Mouse (Mus musculus) neural tube, embryonic 13.5 days (tissue): ENCODE data around the gene Ncor2. TPM values are rescaled to one million over a fixed set of nuclear protein-coding genes. Genes with fewer than 3 reads are reported as not detected.
A peak's percentile ranks its signal among the peaks of the same experiment; 100 is the strongest.

ENCODE experiments used
- ATAC-seq: fragments of 200-750 bp; cut with Nextera tagmentation; 2 replicates; pipeline ENCODE4 v1.8.0; 2017; ENCODE audit warnings: low read depth, mild to moderate bottlenecking, moderate TSS enrichment, moderate library complexity
- H3K27ac ChIP-seq: fragments of 300-500 bp; sonication (generic); replicated peaks from 2 replicates; pipeline ENCODE4 v1.5.1; 2015; ENCODE audit warnings: moderate library complexity, mild to moderate bottlenecking, inconsistent platforms
- H3K27me3 ChIP-seq: fragments of 300-500 bp; sonication (generic); 2 replicates; pipeline ENCODE4 v1.6.1; 2015; ENCODE audit warnings: mild to moderate bottlenecking, inconsistent platforms
- H3K36me3 ChIP-seq: fragments of 300-500 bp; sonication (generic); 2 replicates; pipeline ENCODE4 v1.6.1; 2015; ENCODE audit warnings: mild to moderate bottlenecking, inconsistent platforms
- H3K4me1 ChIP-seq: fragments of 300-500 bp; sonication (generic); replicated peaks from 2 replicates; pipeline ENCODE4 v1.6.1; 2015; ENCODE audit warnings: inconsistent platforms
- H3K4me2 ChIP-seq: fragments of 300-500 bp; sonication (generic); 2 replicates; pipeline ENCODE4 v1.6.1; 2015; ENCODE audit warnings: inconsistent platforms, mild to moderate bottlenecking, moderate library complexity
- H3K4me3 ChIP-seq: fragments of 300-500 bp; sonication (generic); 2 replicates; pipeline ENCODE4 v1.5.1; 2015; ENCODE audit warnings: mild to moderate bottlenecking, inconsistent platforms
- H3K9ac ChIP-seq: fragments of 300-500 bp; sonication (generic); 2 replicates; pipeline ENCODE4 v1.6.1; 2015; ENCODE audit warnings: moderate library complexity, mild to moderate bottlenecking, inconsistent platforms
- H3K9me3 ChIP-seq: fragments of 300-500 bp; sonication (generic); 2 replicates; pipeline ENCODE4 v1.6.1; 2016; ENCODE audit warnings: inconsistent platforms
- WGBS: fragments of 180-500 bp; shearing (Covaris S2); methylation state at CpG from one replicate; pipeline ENCODE4 v1.1.7; 2015; 5-methylcytosine and 5-hydroxymethylcytosine counted together
- polyA plus RNA-seq: library from polyadenylated mRNA; unstranded; fragments of >200 nt; fragmentation: Nextera tagmentation; extraction: Ambion mirVana; gene quantifications from 2 replicates; pipeline ENCODE4 v1.2.1, GENCODE M21; 2015

Ncor2 gene
- polyA plus RNA-seq, 1 experiment from 2014 or later, result 29.2 TPM

- 71% methylated on average over 4 of the region's 4 CpGs for WGBS
- no peak overlapping the region for H3K27ac ChIP-seq
- H3K4me2 ChIP-seq, result no peak overlapping the region
- H3K9ac ChIP-seq, result no peak overlapping the region
- H3K4me3 ChIP-seq, result no peak overlapping the region
- ATAC-seq, result no peak
- H3K27me3 ChIP-seq, result no peaks in the 10 kb centered on the region
- peaks cover 80% of the 10 kb centered on the region for H3K4me1 ChIP-seq
- H3K9me3 ChIP-seq, result no peaks in the 10 kb centered on the region
- peaks cover 52% of the 10 kb centered on the region for H3K36me3 ChIP-seq
Measured at GRCm38 (mm10) chr5:125073335-125073734, 105.7 kb downstream of the Ncor2 start.

DNA sequence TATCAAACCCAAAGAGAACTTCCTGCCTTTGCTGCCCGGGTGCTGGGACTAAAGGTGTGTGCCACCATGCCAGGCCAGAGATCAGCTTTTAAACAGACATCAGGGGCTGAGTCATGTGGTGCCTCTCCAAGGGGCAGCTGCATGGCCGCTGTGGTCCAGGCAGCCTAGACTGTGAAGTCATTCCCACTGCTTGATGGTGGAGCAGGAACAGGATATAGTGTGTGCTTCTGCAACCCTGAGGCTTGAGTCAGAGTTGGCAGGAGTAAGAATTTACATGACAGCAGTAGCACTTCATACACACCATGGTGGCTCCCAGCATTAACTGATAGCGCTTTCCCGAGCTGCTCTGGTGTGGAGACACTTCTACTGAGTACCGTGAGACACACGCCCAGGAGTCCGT lies 106.6 kb downstream of the Ncor2 start:
- Histone ChIP-seq H3K27ac (peak overlapping the region; percentile 42), H3K36me3 (peaks cover 46% of the 10 kb centered on the region), H3K9ac (no peak overlapping the region), H3K4me3 (no peak overlapping the region), H3K4me2 (no peak overlapping the region), H3K27me3 (no peaks in the 10 kb centered on the region), H3K4me1 (peaks cover 85% of the 10 kb centered on the region), H3K9me3 (no peaks in the 10 kb centered on the region)
- no peak for ATAC-seq
- WGBS, result 87% methylated on average over 7 of the region's 7 CpGs

GRCm38 (mm10) chr5:125071919-125072318 lies 107.1 kb downstream of the Ncor2 start:
- Histone ChIP-seq H3K9ac (no peak overlapping the region), H3K36me3 (peaks cover 45% of the 10 kb centered on the region), H3K4me1 (peaks cover 90% of the 10 kb centered on the region), H3K4me2 (no peak overlapping the region), H3K27me3 (no peaks in the 10 kb centered on the region), H3K9me3 (no peaks in the 10 kb centered on the region), H3K4me3 (no peak overlapping the region), H3K27ac (peak overlapping the region; percentile 42)
- WGBS, result 80% methylated on average over 4 of the region's 4 CpGs
- no peak for ATAC-seq

DNA sequence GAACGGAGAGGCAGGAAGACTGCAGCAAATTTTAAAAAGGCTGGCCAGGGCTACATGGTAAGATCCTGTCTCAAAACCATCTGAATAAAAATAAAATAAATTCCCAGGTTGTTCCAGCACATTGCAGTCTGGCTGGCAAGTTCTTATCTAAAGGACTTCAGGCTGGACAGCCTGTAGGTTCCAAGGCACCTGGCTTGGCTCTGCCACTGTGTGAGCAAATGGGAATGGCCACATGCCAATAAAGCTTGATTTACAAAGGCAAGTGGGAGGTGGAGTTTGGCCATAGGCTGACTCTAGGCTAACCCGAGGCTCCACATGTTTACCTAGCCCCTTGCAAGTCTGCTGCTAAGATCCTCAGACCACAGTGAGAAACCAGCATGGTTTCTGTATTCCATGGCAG lies 108.6 kb downstream of the Ncor2 start:
- Histone ChIP-seq H3K4me2 (0 out of 2 replicates have a peak overlapping the region, but pooled peaks have one; percentile 0), H3K27ac (peak overlapping the region; percentile 96), H3K9ac (peak overlapping the region; percentile 66), H3K4me3 (no peak overlapping the region), H3K9me3 (no peaks in the 10 kb centered on the region), H3K36me3 (peaks cover 51% of the 10 kb centered on the region), H3K4me1 (peaks cover 86% of the 10 kb centered on the region), H3K27me3 (no peaks in the 10 kb centered on the region)
- no peak for ATAC-seq
- WGBS, result 50% methylated on average over 2 of the region's 2 CpGs

DNA sequence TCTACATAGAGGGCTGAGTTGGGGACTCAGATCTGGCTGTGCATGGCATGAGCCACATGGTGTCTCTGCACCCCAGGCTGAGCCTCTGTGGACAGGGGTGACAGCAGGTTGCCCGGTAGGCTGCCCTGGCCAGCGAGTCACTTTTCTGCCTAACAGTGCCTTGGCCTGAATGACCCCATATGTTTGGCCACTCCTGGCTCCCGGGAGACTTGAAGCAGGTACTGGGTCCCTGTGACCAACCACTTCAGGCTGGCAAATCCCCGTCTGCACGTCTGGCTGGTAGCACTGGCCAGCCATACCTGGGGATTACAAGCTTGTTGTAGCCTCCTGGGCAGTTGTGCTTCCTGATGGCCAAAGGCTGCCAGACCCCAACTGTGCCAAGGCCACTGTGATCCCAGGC lies 109.1 kb downstream of the Ncor2 start:
- H3K9ac ChIP-seq, result peak overlapping the region; percentile 66
- 65% methylated on average over 5 of the region's 5 CpGs for WGBS
- ATAC-seq, result no peak
- no peaks in the 10 kb centered on the region for H3K9me3 ChIP-seq
- H3K36me3 ChIP-seq, result peaks cover 52% of the 10 kb centered on the region
- 0 out of 2 replicates have a peak overlapping the region, but pooled peaks have one; percentile 0 for H3K4me2 ChIP-seq
- peaks cover 83% of the 10 kb centered on the region for H3K4me1 ChIP-seq
- no peaks in the 10 kb centered on the region for H3K27me3 ChIP-seq
- peak overlapping the region; percentile 96 for H3K27ac ChIP-seq
- no peak overlapping the region for H3K4me3 ChIP-seq

DNA sequence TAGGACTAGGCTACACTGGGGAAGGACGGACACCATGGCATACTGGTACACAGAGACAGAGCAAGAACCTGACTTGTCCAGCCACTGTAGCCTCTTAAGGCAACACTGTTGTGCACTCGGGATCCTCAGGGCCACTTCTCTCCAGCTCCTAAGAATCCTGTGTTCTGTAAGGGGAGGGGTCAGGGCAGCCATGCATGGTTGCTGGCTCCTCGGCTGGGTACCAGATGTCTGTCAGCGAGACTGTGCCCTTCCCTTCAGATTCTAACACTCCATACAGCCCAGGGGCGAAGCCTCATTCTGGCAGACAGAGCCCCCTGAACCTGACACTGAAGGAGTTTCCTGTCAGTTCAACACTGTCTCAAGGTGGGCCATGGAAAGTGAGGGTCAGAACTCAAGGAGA lies 109.6 kb downstream of the Ncor2 start:
- H3K27me3 ChIP-seq, result no peaks in the 10 kb centered on the region
- no peak for ATAC-seq

DNA sequence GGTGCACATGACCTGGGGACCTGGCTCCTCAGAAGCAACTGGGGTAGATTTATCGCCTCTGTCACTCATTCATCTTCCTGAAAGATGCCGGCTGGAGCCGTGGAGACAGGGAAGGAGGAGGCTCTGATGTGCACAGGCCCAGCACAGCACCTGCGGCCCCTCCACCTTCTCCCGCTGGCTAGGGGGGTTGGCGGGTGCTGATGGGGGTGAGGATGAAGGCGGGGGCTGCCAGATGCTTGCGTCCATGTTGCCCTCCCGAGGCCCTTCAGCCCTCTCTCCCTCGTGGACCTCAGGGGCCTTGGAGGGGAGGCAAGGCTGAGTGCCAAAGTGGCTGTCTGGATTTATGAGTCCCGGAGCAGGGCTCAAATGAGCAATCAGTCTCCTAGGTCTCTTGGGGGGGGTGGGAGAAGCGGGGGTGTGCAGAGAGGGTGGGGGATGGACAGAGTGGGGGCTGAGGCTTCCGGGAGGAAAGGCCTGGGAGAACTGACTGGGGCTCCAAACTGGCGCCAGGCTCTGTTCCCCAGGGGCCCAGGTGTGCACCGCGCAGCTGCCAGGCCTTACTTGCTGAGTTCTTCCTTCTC lies 110.6 kb downstream of the Ncor2 start:
- WGBS, result 15% methylated on average over 16 of the region's 16 CpGs
- H3K27me3 ChIP-seq, result no peaks in the 10 kb centered on the region
- ATAC-seq, result peak; percentile 85
- H3K9ac ChIP-seq, result peak overlapping the region; percentile 66
- peaks cover 64% of the 10 kb centered on the region for H3K36me3 ChIP-seq
- H3K4me1 ChIP-seq, result peaks cover 79% of the 10 kb centered on the region
- peak overlapping the region; percentile 96 for H3K27ac ChIP-seq
- peak overlapping the region; percentile 26 for H3K4me2 ChIP-seq
- no peaks in the 10 kb centered on the region for H3K9me3 ChIP-seq
- H3K4me3 ChIP-seq, result no peak overlapping the region

More for the DNA sequence above, 109.6 kb downstream of the Ncor2 start:
- Histone ChIP-seq H3K36me3 (peaks cover 57% of the 10 kb centered on the region), H3K4me3 (no peak overlapping the region), H3K9ac (peak overlapping the region; percentile 66), H3K4me1 (peaks cover 79% of the 10 kb centered on the region), H3K4me2 (peak overlapping the region; percentile 26; the same call in 1 of the 2 replicates), H3K27ac (peak overlapping the region; percentile 96), H3K9me3 (no peaks in the 10 kb centered on the region)
- 38% methylated on average over 5 of the region's 5 CpGs for WGBS

DNA sequence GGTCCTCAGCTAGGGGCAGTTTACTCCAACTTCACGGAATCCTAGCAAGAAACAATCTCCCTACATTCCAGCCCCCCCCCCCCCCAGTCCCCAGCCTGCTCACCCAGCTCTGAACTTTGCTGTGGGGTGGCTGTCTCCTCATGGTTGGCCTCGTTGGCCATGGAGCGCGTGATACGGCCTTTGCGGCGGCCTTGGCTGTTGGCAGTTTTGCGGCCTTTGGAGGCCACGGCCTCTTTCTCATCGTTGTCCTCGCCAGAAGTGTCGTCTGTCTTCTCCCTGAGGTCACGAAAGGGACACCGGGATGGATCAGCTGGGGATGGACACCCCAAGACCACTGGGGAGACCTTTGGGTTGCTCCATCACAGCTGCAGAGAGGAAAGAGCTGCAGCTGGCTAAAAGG lies 111.3 kb downstream of the Ncor2 start:
- ATAC-seq, result no peak

DNA sequence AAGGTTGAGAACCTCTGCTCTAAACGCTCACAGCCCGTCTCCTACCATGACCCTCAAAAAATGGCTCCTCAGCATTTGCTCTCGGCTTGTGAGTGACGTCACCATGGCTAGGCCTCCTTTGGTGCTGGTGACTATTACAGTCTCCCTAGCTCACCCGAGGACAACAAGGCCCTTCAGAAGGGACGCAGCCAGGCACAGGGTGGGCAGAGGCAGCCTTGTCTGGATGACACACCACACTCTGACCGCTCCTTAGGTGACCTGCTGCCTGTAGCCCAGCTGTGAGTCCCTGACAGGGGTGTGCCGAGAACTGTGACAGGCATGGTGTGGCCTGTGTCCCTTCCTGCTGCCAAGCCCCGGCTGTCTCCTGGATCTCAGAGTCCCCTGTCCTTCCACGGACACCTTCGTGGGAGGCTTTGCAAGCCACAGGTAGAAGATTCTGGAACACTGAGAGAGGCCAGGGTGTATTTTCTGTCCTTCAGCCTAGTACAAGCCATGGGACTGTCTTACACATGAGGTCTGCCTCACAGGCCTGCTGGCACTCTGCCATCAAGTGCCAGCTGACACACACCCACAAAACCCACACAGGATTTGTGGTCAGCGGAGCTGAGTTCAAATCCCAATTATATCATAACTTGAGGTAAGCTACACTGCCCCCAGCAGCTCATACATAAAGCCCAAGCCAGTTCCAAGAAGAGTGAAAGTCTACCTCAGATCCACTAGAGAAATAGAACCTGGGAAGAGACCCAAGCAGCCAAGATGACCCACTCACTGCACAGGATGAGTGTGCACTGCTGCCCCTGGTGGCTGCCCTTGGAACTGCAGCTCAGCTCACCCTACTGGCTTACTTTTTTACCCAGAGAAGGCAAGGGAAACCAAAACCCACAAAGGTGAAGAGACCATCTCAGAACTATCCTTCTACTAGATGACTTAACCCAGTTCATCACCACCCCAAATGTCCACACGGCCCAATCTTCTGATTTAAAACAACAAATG lies 112.2 kb downstream of the Ncor2 start:
- peaks cover 79% of the 10 kb centered on the region for H3K4me1 ChIP-seq
- ATAC-seq, result no peak

More for the DNA sequence above, 111.3 kb downstream of the Ncor2 start:
- no peak overlapping the region for H3K4me2 ChIP-seq
- H3K27me3 ChIP-seq, result no peaks in the 10 kb centered on the region
- H3K9ac ChIP-seq, result 0 out of 2 replicates have a peak overlapping the region, but pooled peaks have one; percentile 66
- H3K36me3 ChIP-seq, result peaks cover 58% of the 10 kb centered on the region
- H3K9me3 ChIP-seq, result no peaks in the 10 kb centered on the region
- H3K27ac ChIP-seq, result peak overlapping the region; percentile 96
- no peak overlapping the region for H3K4me3 ChIP-seq
- WGBS, result 54% methylated on average over 14 of the region's 14 CpGs
- peaks cover 81% of the 10 kb centered on the region for H3K4me1 ChIP-seq

DNA sequence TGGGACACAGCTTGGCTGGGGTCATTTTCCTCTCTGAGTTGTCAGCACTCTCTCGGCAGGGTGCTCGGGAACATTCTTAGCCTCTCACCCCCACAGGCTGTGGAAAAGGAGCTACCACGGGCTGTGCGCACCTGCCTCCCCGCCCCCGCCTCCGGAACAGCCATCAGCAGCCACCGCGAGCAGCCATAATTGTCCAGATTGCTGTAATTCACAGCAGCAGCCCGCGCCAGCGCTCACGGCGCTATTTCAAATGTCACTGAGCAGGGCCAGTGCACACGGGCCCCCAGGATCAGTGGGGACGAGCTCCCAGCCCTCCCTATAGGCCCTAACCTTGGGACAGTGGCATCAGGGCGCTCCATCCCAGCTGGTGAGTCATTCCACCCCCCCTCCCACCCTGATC lies 116.0 kb downstream of the Ncor2 start:
- H3K9ac ChIP-seq, result peak overlapping the region; percentile 52
- no peak overlapping the region for H3K4me3 ChIP-seq
- no peaks in the 10 kb centered on the region for H3K9me3 ChIP-seq
- ATAC-seq, result peak; percentile 28
- peak overlapping the region; percentile 88 for H3K27ac ChIP-seq
- peaks cover 44% of the 10 kb centered on the region for H3K36me3 ChIP-seq
- H3K4me1 ChIP-seq, result peaks cover 77% of the 10 kb centered on the region
- H3K4me2 ChIP-seq, result peak overlapping the region; percentile 22
- WGBS, result 11% methylated on average over 17 of the region's 17 CpGs
- no peaks in the 10 kb centered on the region for H3K27me3 ChIP-seq

More for the DNA sequence above, 112.2 kb downstream of the Ncor2 start:
- 90% methylated on average over 13 of the region's 13 CpGs for WGBS
- peak overlapping the region; percentile 96; the same call in 1 of the 2 replicates for H3K27ac ChIP-seq
- no peaks in the 10 kb centered on the region for H3K9me3 ChIP-seq
- H3K4me2 ChIP-seq, result no peak overlapping the region
- H3K36me3 ChIP-seq, result peaks cover 49% of the 10 kb centered on the region
- H3K27me3 ChIP-seq, result no peaks in the 10 kb centered on the region
- H3K4me3 ChIP-seq, result no peak overlapping the region
- H3K9ac ChIP-seq, result 0 out of 2 replicates have a peak overlapping the region, but pooled peaks have one; percentile 17

DNA sequence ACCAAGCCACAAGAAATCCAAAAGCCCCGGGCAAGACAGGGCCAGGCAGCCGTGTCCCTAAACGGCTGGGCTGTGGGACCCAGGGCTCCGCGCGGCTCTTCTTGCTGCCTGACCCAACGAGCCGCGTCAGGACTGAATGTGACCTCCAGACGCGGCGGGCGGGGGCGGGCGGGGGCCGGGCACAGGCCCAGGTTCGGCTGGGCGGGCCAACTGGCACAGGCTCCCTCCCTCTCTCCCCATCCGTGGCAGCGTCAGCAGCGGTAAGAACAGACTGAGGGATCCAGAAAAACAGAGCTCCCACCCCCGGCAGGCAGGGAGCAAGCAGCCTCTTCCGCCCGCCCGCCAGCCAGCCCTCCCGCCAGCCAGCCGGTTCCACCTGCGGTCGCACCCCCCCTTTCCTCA lies 120.8 kb downstream of the Ncor2 start:
- ATAC-seq, result peak; percentile 29
- Histone ChIP-seq H3K9me3 (no peaks in the 10 kb centered on the region), H3K4me3 (peak overlapping the region; percentile 29), H3K9ac (peak overlapping the region; percentile 72), H3K36me3 (peaks cover 21% of the 10 kb centered on the region), H3K27me3 (no peaks in the 10 kb centered on the region), H3K4me2 (peak overlapping the region; percentile 59), H3K4me1 (peaks cover 94% of the 10 kb centered on the region), H3K27ac (peak overlapping the region; percentile 86)
- 1% methylated on average over 17 of the region's 29 CpGs for WGBS
